Mouse (Mus musculus) lung, adult 18-20 months (tissue): Measurements from ENCODE around the gene Tchp.

Source experiments
- DNase-seq, 2 experiments: peaks; one replicate each; pipeline ENCODE4 v3.0.0; 2022; ENCODE audit warnings: mixed read lengths in 2 of 2

Gene Tchp

DNA sequence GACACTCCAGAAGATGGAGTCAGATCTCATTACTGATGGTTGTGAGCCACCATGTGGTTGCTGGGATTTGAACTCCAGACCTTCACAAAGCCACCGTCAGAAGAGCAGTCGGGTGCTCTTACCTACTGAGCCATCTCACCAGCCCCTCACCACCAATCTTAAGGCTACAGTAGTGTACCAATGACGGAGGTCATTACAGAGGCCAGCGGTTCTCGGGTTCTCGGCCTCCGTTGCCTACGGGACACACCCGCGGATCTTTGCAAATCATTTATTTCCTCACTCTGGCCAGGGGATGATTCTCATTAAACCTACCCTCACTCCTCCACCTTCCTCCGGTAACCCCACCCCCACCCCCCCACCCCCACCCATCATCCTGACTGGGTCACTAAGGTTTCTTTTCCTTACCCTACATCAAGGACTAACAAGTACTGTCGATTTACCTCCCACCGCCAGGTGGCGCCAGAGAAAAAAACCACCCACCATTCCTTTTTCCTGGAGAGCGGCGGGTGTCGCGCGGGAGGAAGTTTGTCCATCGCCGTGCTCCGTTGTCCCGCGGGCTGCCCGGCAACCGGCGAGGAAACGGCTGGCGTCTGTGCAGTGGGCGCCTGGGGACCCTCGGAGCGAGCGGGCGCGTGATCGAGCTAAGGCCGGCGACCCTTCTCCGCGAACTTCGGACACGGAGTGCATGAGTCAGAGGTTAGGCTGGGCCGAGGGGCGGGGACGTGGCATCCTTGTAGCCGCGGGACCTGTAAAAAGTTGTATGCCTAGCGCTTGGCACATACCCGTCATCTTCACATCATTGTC is at the start of gene Tchp:
Tchp (plus strand) TSS at position 496 of the 804 bp plus-strand sequence.
- DNase-seq = peak; percentile 93 to 94

DNA sequence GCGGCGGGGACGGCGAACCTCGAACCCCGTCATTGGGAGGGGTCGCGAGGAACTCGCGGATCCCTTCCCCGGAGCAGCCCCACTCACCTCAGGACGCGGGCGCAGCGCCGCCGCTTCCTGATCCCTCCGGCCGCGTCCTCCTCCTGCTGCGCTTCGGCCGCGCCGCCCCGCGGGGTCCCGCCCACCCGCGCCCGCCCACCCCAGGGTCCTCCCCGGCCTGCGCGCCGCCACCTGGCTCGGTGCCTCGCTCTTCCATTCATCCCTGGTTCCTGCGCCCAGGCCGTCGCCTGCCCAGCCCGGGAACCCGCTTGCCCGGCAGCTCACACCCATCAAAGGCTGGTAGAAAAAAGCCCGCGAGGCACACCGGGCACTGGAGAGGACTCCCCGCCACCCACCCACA is 49.3 kb upstream of the Tchp start, which contains the start of gene Trpv4:
Trpv4 (minus strand) TSS at position 167 of the 400 bp plus-strand sequence.
- DNase-seq = no peak

DNA sequence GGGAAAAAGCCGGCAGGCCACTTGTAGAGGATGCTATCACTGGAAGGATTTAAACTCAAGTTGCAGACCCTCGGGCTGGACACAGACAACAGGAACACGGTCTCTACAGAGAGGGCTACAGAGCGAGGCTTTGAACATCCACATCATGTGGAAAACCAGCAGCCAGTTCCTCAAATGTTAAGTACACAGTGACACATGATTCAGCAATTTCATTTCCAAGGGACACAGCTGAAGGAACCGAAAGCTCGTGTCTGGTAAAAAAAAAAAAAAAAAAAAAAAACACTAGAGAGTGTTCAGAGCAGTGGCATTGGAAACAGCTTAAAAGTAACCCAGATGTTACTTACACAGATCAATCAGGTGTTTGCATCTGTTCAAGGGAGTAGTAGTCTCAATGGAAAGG is 46.5 kb upstream of the Tchp start:
- no peak for DNase-seq

DNA sequence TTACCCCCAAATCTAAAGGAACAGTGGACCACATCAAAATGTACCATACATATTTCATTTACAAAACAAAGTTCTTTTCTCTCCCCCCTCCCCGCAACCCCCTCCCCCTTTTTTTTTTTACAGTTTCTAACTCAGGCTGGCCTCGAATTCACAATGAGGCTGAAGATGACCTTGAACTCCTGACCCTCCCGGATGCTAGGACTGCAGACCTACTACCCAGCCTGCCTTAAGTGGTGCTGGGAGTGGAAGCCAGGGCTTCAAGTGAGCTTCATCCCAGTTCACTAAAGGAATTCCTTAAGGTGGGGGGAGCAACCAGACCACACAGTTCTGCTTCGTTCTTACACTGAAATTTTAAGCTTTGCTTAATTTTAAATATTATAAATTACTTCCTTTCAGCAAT is 43.4 kb upstream of the Tchp start:
- no peak for DNase-seq

DNA sequence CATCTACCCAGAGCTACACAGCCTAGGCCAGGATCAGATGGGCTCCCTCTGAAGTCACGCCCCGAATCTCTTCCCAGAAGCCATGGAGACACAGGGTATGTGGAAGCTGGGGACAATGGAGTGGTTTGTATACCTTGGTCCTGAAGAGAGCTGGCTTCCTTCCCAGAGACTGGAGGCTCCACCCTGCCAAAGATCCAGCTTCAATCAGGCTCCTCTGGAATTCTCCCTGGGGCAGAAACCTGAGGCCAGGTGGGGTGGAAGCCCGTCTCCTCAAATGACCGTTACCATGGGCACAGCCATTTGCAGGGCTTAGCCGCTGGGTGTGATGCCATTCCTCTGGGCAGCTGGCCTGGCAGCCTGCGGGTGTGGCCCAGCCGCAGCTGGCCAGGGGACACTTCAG is 42.8 kb upstream of the Tchp start:
- peak; percentile 63 to 83 for DNase-seq

DNA sequence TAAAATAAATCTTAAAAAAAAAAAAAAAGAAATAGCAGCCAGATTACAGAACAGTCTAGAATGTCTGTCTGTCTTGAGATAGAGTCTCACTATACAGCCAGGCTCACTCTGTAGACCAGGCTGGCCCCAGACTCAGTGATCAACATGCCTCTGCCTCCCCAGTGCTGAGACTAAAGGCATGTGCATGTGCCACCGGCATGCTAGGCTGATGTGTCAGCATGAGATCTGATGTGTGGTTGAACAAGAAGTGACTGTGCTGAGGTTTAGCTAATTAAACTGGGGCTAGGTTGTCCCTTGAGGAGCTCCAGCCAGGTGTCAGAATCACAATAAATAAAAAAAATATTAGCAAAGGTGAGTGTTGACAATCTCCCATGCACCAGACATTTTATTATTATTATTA is 40.9 kb upstream of the Tchp start:
- DNase-seq = no peak

DNA sequence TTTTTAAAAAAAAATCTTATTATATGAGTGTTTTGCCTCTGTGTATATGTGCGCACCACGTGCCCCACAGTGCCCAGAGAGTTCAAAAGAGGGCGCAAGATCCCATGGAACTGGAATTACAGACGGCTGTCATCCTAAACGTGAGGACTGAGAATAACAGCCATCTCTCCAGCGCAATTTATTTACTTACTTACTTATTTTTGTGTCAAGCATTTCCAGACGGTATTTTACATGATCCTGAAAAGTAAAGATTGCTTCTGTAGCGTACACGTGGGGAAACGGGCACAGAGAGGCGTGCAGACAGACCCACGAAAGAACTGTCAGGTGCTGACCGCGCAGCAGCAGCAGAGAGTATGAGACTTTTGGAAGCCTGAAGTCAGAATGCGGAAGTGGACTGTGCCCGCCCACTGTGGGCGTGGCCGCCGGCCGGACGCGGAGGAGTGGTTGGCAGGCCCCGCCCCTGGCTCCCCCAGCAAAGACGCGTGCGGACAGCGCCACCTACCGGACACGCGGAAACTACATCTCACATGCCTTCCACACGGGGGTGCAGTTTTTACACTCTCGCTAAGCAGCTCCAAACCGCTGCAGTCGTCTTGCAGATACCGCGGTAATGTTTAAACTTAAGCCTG is 40.2 kb upstream of the Tchp start:
- peak; percentile 97 to 98 for DNase-seq

DNA sequence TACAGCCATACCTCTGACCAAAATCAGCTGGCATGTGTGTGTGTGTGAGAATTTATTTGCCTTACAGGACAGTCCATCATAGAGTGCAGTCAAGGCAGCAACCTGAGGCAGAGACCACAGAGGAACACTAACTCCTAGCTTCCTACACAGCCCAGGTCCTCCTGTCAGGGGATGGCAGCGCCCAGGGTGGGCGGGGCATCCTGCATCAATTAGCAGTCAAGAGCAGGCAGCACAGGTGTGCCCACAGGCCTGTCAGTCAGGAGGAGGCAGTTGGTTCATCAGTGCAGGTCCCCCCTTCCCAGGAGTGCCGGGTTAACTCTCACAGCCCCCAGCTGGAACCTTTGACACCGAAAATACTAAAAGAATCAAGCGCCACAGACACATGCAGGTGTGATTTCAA is 38.5 kb upstream of the Tchp start:
- DNase-seq = no peak

DNA sequence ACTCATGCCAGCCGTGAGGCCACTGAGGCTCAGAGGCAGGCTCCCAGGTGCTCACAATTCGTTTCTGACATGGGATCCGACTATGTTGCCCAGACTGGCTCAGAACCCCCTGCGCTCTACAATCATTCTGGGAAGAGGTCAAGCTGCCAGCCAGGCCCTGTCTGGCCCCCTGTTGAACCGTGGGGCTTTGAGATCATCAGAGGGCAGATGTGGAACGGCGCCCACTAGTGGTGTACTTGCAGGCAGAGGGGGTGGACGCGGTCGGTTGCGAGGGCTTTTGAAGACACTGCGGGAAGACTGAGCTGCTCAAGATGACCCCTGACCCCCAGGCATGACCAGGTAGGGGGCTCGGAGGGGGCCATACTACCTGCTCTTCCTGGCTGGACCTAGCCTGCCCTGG is 34.4 kb upstream of the Tchp start:
- DNase-seq = no peak

DNA sequence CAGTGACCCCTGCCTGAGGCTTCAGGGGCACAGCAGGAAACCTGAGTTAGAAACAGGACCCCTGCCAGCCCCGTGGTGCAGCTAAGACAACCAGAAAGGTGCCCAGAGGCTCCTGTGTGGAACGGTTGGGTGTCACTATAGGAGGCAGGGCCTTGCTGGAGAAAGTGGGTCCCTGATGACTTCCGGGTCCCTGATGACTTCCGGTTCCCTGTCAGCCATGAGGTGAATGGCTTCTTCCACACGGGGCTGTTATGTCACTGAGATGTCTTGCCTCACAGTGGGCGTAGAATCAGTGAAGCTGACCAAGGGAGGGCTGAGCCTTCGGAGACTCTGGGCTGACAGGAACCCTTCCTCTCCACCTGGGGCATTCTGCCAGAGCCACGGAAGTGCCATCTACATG is 33.0 kb upstream of the Tchp start:
- no peak for DNase-seq

DNA sequence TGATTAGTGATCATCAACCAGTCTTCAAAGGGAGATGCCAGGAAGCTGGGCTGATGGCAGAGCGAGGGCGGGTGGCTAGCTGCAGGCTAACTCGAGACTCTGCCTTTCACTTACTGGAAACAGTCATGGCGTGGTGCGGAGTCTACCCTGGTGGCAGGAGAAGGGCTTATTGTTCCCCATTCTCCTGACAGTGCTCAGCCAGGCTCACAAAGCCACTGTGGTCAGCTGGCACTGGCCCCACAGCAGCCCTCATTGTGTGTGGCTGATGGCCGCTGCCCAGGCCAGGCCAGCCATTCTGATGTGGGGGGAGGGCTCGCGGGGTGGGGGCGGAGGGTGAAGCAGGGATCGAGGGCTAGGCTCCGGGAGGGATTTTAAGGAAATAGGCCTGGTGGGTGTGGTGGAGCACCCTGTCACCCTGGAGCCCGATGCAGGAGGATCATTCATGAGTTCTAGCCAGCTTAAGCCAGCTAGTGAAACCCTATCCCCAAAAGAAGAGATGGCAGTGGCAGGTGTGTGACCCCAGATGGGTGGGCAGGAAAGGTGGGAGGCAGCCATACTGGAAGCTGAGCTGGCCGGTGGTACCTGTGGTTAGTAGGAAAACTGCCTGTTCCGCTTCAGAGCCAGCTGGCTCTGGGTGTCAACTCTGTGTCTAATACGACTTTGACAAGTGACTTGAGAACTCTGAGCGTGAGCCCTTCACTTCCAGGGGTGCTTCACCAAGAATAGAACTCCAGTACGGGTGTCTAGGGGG is 27.5 kb upstream of the Tchp start:
- DNase-seq = no peak

DNA sequence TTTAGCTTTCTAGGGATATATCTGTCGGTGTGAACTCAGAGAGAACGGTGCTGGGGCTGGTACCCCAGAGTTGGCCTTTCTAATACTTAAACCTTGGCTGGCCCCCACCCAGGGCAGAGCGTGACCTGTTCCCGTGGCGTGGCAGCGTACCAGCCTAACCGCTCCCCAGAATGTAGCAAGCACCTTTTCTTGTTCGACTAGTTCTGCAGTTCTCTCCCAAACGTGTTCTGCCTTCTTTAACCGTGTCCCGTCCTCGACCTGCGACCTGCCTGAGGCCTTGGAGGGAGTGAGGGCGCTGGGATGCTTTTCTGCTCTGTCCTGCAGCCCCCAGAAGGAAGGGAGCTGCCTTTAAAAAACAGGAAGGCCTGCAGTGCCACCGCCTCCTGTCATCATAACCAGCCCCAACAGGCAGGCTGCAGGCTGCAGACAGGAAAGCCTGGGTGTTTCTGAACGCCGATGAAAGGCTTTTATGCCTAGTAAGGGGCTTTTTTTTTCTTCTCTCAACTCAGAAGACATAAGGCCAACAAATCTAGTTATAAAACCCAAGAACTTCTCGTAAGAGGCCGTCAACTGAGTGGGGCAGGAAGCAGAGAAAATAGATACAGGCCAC is 26.8 kb upstream of the Tchp start:
- DNase-seq = peak; percentile 56 to 71

DNA sequence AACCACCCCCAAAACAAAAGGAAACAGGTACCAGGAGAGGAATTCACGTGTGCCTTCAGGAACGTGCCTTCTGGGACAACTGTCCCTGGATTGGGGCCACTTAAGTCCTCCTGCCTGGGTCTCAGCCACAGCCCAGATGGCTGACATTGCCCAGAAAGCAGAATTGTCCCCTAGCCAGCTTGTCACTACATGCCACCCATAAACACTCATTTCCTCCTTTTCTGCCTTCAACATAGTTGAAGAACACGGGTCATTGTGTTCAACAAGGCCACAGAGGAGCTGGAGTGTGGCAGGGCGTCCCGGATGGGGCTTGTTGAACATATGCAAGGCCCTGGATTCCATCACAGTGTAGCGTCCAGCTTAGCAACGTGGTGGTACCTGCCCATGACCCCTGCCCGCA is 25.8 kb upstream of the Tchp start:
- peak; percentile 60 to 79 for DNase-seq

DNA sequence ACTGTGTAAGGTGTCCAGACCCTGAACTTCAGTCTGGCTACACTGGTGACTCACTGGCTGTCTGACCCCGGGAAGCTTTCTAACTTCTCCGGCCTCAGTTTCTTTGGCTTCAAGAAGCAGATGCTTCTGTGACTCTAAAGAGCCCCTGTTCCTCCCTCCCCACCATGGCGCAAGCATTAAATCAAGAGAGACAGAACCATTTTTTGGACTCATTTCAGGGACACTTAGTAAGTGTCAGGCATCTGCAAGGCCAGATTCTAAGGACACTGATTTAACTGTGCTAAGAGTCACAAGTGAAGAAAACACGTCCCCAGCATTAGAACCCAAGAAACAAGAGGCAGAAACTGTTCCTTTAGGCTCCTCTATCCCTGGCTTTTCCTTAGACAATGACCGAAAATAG is 21.6 kb upstream of the Tchp start:
- no peak for DNase-seq

DNA sequence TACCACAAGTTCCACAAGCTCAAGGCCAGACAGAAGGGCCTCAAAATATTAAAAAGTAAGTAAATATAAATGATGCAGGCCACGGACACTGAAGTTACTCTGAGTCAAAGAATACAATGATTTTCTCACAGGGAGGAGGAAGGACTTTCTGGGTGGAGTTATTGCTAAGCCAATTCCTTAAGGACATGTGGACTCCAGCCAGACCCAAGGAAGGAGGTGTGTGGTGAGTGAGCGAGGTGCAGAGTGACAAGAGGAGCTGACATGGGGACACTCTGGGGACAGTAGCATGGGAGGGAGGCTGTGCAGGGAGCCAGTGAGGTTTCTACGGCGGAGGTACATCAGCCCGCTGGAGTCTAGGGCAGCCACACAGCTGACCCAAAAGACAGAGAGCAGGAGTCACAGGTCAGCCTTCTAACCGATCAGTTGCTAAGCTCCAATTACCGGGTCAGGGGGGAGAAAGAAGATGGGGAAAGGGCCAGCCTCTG is 20.8 kb upstream of the Tchp start:
- DNase-seq = peak in 1 of 2 experiments; percentile 66

DNA sequence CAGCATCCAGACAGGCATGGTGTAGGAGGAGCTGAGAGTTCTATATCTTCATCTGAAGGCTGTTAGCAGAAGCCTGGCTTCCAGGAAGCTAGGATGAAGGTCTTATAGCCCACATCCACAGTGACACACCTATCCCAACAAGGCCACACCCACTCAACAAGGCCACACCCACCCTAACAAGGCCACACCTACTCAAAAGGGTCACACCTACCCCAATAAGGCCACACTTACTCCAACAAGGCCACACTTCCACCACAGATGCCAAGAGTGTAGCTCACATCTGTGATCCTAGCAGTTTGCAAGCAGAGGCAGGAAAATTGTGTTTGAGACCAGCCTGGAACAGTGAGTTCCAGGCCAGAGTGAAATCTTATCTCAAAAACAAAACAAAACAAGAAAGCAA is 19.7 kb upstream of the Tchp start:
- DNase-seq = no peak

DNA sequence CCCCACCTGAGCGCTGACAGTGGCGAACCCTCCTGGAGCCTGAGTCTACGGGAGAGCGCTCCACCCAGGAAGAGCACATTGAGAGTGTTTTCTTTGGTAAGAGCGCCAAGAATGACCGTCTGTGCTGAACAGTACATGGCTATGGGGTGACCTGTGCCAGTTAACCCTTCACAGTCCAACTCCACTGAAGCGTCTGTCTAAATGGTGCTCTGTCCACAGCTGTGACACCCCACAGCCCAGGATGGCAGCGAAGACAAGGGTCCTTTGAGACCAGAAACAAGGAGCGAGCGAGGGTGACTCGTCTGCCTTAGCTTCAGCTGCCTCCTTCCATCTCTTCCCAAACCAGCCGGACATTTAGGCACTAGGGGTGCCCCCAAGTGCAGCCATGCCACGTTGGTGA is 18.9 kb upstream of the Tchp start:
- DNase-seq = no peak

DNA sequence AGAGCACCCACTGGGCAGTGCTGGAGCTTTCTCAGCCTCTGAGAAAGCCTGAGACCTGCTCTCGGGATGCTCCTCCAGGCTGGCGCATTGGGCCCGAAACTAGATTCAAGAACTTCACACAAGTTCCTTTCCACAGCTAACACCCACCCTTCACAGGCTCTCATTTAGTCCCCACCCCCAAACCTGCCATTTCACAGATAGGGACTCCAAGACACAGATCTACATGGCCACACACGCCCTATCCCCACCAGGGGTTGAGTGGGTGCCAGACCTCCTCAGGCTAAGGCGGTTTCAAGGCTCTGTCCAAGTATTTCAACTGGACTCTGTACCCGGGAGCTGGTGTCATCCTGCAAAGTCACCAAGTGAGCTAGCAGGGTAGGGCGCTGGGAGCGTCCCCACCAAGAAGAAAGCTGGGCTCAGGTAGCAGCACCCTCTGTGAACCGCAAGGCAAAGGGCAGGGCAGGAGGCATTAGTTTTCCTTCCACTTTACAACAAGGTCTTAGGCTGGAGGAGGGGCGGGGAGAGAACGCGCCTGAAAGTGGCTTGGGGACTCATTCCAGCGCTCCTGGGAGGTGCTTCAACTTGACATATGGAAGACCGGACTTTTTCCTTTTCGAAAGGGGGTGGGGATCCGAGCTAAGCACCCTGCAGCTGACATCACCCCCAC is 17.7 kb upstream of the Tchp start:
- DNase-seq = peak; percentile 69 to 75

DNA sequence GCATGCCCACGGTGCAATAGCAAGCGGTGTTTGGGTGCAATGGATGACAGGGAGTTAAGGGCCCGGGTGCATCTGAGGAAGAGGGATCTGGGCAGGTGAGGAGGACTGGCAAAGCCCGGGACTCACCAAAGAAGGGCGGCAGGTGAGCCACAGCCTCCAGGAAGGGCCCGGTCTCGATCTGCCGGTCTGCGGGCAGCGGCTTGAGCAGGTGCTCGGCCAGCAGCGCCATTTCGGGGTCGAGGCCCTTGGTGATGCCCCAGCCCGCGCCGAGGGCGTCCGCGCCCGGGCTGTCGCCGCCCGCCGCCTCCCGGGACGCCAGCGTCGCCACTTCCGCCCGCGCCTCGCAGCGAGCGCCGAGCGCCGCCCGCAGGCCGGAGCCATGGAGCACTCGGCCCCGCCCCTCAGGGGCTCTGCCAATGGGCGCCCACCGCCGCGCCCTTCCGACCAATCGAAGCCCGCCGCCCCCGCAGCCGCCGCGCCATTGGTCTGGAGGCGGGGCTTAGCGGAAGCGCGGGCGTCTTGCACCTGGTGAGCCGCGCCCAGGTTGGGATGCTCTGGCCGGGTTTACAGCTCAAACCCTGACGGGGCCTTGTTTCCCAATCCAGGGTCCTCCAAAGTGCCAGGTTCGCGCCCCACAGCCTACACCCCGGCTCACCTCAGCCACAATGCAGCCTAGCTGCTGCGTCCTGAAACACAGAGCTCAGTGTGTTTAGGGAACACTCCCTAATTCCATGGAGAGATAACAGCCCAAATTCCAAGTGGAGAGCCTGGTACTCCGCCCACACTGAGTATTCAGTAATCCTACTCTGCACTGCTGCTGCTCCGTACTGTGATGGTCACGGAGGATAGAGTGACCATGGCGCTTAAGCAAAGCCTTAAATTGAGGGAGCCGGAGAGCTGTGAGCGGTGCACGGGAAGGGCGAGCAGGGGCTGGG is 16.7 kb upstream of the Tchp start, which contains the start of gene Gltp:
Gltp (minus strand) TSS at position 352 of the 935 bp plus-strand sequence.
- peak; percentile 92 to 93 for DNase-seq

DNA sequence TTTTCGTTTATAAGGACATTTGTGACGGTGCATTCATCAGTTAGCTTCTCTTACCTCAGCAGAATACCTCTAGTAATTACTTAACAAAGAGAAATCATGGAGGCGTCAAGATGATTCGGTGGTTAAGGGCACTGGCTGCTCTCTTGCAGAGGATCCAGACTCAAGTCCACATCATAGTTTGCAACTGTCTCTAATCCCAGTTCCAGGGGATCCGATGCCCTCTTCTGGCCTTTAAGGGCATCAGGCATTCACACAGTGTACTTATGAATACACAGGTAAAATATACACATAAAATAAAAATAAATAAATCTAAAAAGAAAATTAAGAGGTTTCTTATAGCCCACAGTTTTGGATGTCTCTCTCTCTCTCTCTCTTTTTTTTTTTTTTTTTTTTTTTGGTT is 11.8 kb upstream of the Tchp start:
- DNase-seq = no peak

DNA sequence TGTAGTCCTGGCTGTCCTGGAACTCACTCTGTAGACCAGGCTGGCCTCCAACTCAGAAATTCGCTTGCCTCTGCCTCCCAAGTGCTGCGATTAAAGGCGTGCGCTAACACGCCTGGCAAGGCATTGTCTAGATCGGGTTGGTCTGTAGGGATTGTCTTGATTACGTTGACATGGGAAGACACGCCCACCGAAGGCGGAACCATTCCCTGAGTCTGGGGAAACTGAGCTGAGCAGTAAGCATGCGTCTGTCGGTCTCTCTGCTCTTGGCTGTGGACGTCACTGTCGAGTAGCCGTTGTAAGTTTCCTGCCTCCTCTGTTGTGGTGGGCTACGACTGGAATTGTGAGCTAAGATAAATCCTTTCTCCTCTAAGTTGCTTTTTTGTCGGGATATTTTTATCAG is 10.6 kb upstream of the Tchp start:
- no peak for DNase-seq
